Mouse (Mus musculus) forebrain, embryonic 13.5 days (tissue): ENCODE measurements around the gene Tgfbi. TPM values are rescaled to one million over a fixed set of nuclear protein-coding genes. Genes with fewer than 3 reads are reported as not detected.

Source experiments
- ATAC-seq: fragments of 200-750 bp; cut with Nextera tagmentation; 2 replicates; pipeline ENCODE4 v1.8.0; 2017
- H3K27ac ChIP-seq: fragments of 300-500 bp; sonication (generic); 2 replicates; pipeline ENCODE4 v1.5.1; 2015; ENCODE audit warnings: inconsistent platforms, mild to moderate bottlenecking, moderate library complexity
- H3K27me3 ChIP-seq: fragments of 300-500 bp; sonication (generic); 2 replicates; pipeline ENCODE4 v1.6.1; 2015; ENCODE audit warnings: mild to moderate bottlenecking, inconsistent platforms
- H3K36me3 ChIP-seq: fragments of 300-500 bp; sonication (generic); 2 replicates; pipeline ENCODE4 v1.6.1; 2015; ENCODE audit warnings: mild to moderate bottlenecking, inconsistent platforms; ENCODE audit not compliant: poor library complexity, severe bottlenecking
- H3K4me1 ChIP-seq: fragments of 300-500 bp; sonication (generic); 2 replicates; pipeline ENCODE4 v1.6.1; 2015; ENCODE audit warnings: inconsistent platforms
- H3K4me2 ChIP-seq: fragments of 300-500 bp; sonication (generic); 2 replicates; pipeline ENCODE4 v1.6.1; 2015; ENCODE audit warnings: inconsistent platforms, mild to moderate bottlenecking, moderate library complexity
- H3K4me3 ChIP-seq: fragments of 300-500 bp; sonication (generic); 2 replicates; pipeline ENCODE4 v1.5.1; 2015; ENCODE audit warnings: mild to moderate bottlenecking, inconsistent platforms
- H3K9ac ChIP-seq: fragments of 300-500 bp; sonication (generic); 2 replicates; pipeline ENCODE4 v1.6.1; 2015; ENCODE audit warnings: mild to moderate bottlenecking, inconsistent platforms
- H3K9me3 ChIP-seq: fragments of 300-500 bp; sonication (generic); replicated peaks from 2 replicates; pipeline ENCODE4 v1.6.1; 2016; ENCODE audit warnings: inconsistent platforms
- WGBS: fragments of 180-500 bp; shearing (Covaris S2); methylation state at CpG from one replicate; pipeline ENCODE4 v1.1.7; 2015; 5-methylcytosine and 5-hydroxymethylcytosine counted together
- polyA plus RNA-seq: library from polyadenylated mRNA; unstranded; fragments of >200 nt; fragmentation: Nextera tagmentation; extraction: Ambion mirVana; gene quantifications from 2 replicates; pipeline ENCODE4 v1.2.1, GENCODE M21; 2015

Tgfbi gene
- polyA plus RNA-seq, 1 experiment from 2014 or later: 4.8 TPM

DNA sequence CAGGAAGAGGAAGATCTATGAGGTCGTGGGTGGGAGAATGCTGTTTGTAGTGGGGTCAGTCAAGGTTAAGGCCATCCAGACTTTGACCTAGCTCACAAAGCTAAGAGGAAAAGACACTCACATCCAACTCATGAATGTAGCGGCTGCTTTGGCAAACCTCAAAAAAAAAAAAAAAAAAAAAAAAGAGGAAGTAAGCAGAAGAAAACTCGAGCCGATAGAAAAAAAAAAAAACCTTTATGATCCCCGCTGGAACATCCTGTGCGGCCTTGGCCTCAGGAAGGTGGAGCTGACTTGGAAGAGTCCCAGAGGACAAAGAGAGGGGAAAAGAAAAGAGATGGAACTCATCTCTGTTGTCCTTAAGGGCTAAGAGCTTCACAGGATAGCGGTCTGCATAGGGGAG, 7.1 kb downstream of the Tgfbi start:
- peaks cover 20% of the 10 kb centered on the region for H3K4me1 ChIP-seq
- H3K4me2 ChIP-seq: no peak overlapping the region
- no peaks in the 10 kb centered on the region for H3K36me3 ChIP-seq
- 82% methylated on average over 7 of the region's 7 CpGs for WGBS
- peaks cover 15% of the 10 kb centered on the region for H3K27me3 ChIP-seq
- no peaks in the 10 kb centered on the region for H3K9me3 ChIP-seq
- no peak for ATAC-seq
- no peak overlapping the region for H3K4me3 ChIP-seq
- no peak overlapping the region for H3K9ac ChIP-seq
- no peak overlapping the region for H3K27ac ChIP-seq

- Histone ChIP-seq H3K27me3 (peaks cover 12% of the 10 kb centered on the region), H3K36me3 (no peaks in the 10 kb centered on the region), H3K4me3 (no peak overlapping the region), H3K4me1 (peaks cover 20% of the 10 kb centered on the region), H3K4me2 (no peak overlapping the region), H3K9me3 (no peaks in the 10 kb centered on the region), H3K9ac (no peak overlapping the region), H3K27ac (no peak overlapping the region)
- 93% methylated on average over 2 of the region's 2 CpGs for WGBS
- no peak for ATAC-seq
Measured at GRCm38 (mm10) chr13:56617197-56617596, 7.9 kb downstream of the Tgfbi start.

DNA sequence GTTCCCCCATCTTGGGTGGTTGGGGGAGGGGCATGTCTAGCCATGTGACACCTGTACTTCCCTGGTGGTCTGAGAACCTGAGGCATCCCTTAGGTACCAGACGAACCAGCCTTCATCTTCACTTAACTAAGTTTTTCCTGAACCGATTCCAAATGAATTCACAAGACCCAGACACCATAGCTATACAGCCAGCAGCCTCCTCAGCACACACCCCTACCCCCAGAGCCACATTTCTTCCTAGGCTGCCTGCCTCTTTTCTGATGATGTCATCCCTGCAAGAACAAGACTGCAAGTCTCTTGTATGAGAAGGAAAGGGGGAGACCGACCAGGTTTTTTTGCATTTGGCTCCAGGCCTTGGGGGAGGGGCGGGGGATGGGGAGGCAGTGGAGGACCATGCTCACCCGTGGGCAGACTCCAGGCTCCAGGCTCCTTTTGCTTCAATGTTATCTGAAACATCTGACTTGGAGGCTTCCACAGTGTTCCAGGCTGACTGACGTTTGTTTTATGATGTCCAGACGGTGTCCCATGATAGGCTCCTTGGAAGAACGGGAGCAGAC, 13.0 kb downstream of the Tgfbi start:
- WGBS: 57% methylated on average over 8 of the region's 8 CpGs
- Histone ChIP-seq H3K27ac (no peak overlapping the region), H3K9me3 (no peaks in the 10 kb centered on the region), H3K27me3 (no peaks in the 10 kb centered on the region), H3K4me1 (peaks cover 9% of the 10 kb centered on the region), H3K4me2 (no peak overlapping the region), H3K4me3 (no peak overlapping the region), H3K36me3 (no peaks in the 10 kb centered on the region), H3K9ac (no peak overlapping the region)
- ATAC-seq: peak; percentile 43; the same call in 1 of the 2 replicates

- no peak overlapping the region for H3K4me3 ChIP-seq
- H3K27me3 ChIP-seq: no peaks in the 10 kb centered on the region
- 82% methylated on average over 6 of the region's 6 CpGs for WGBS
- H3K9me3 ChIP-seq: no peaks in the 10 kb centered on the region
- H3K27ac ChIP-seq: no peak overlapping the region
- no peak overlapping the region for H3K4me2 ChIP-seq
- ATAC-seq: no peak
- no peaks in the 10 kb centered on the region for H3K36me3 ChIP-seq
- no peak overlapping the region for H3K9ac ChIP-seq
- H3K4me1 ChIP-seq: peaks cover 12% of the 10 kb centered on the region
Measured at GRCm38 (mm10) chr13:56626524-56626923, 17.2 kb downstream of the Tgfbi start.

- no peak for ATAC-seq
- Histone ChIP-seq H3K27ac (no peak overlapping the region), H3K4me1 (0 out of 2 replicates have a peak, but pooled peaks cover 3% of the 10 kb centered on the region), H3K4me2 (no peak overlapping the region), H3K36me3 (no peaks in the 10 kb centered on the region), H3K9ac (no peak overlapping the region), H3K27me3 (no peaks in the 10 kb centered on the region), H3K4me3 (no peak overlapping the region), H3K9me3 (no peaks in the 10 kb centered on the region)
- 93% methylated on average over 4 of the region's 4 CpGs for WGBS
Measured at GRCm38 (mm10) chr13:56630081-56630480, 20.8 kb downstream of the Tgfbi start.

GRCm38 (mm10) chr13:56630552-56630951, 21.2 kb downstream of the Tgfbi start:
- Histone ChIP-seq H3K27ac (no peak overlapping the region), H3K9me3 (no peaks in the 10 kb centered on the region), H3K4me1 (0 out of 2 replicates have a peak, but pooled peaks cover 3% of the 10 kb centered on the region), H3K4me3 (no peak overlapping the region), H3K9ac (no peak overlapping the region), H3K36me3 (no peaks in the 10 kb centered on the region), H3K27me3 (no peaks in the 10 kb centered on the region), H3K4me2 (no peak overlapping the region)
- WGBS: 61% methylated on average over 6 of the region's 6 CpGs
- no peak for ATAC-seq

GRCm38 (mm10) chr13:56631332-56631731, 22.0 kb downstream of the Tgfbi start:
- WGBS: 96% methylated on average over 7 of the region's 7 CpGs
- Histone ChIP-seq H3K36me3 (no peaks in the 10 kb centered on the region), H3K4me2 (no peak overlapping the region), H3K9me3 (no peaks in the 10 kb centered on the region), H3K9ac (no peak overlapping the region), H3K27ac (no peak overlapping the region), H3K27me3 (no peaks in the 10 kb centered on the region), H3K4me3 (no peak overlapping the region), H3K4me1 (0 out of 2 replicates have a peak, but pooled peaks cover 3% of the 10 kb centered on the region)
- ATAC-seq: no peak

- ATAC-seq: no peak
- Histone ChIP-seq H3K27ac (peak overlapping the region; percentile 25; the same call in 1 of the 2 replicates), H3K4me2 (no peak overlapping the region), H3K27me3 (no peaks in the 10 kb centered on the region), H3K9me3 (no peaks in the 10 kb centered on the region), H3K9ac (no peak overlapping the region), H3K4me1 (no peaks in the 10 kb centered on the region), H3K4me3 (no peak overlapping the region), H3K36me3 (no peaks in the 10 kb centered on the region)
- 36% methylated on average over 7 of the region's 7 CpGs for WGBS
Measured at GRCm38 (mm10) chr13:56634139-56634615, 24.9 kb downstream of the Tgfbi start.

GRCm38 (mm10) chr13:56634920-56635319, 25.6 kb downstream of the Tgfbi start:
- no peak overlapping the region for H3K4me3 ChIP-seq
- no peak overlapping the region for H3K9ac ChIP-seq
- WGBS: 90% methylated on average over 7 of the region's 7 CpGs
- no peak overlapping the region for H3K4me2 ChIP-seq
- ATAC-seq: no peak
- H3K9me3 ChIP-seq: no peaks in the 10 kb centered on the region
- H3K36me3 ChIP-seq: no peaks in the 10 kb centered on the region
- H3K27me3 ChIP-seq: no peaks in the 10 kb centered on the region
- peak overlapping the region; percentile 25; the same call in 1 of the 2 replicates for H3K27ac ChIP-seq
- no peaks in the 10 kb centered on the region for H3K4me1 ChIP-seq

DNA sequence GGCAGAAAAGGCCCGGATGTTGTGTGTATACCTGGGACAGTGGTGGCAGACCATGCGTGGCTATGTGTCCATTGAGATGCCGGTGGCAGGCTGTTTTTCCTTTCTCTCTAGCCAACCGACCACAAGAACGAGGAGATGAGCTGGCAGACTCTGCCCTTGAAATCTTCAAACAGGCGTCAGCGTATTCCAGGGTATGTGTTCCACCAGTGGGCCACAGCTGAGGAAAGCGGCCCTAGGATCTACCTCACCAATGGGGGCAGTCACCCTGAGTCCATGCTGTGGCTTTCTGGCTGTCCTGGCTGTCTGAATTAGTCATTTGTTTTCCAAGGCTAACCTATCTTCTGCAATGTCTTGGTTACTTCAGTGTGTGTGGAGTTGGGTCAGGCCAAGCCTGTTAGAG, 27.7 kb downstream of the Tgfbi start:
- Histone ChIP-seq H3K4me2 (no peak overlapping the region), H3K27me3 (no peaks in the 10 kb centered on the region), H3K9me3 (no peaks in the 10 kb centered on the region), H3K4me1 (no peaks in the 10 kb centered on the region), H3K9ac (no peak overlapping the region), H3K4me3 (no peak overlapping the region), H3K27ac (no peak overlapping the region), H3K36me3 (no peaks in the 10 kb centered on the region)
- 91% methylated on average over 8 of the region's 8 CpGs for WGBS
- no peak for ATAC-seq

- Histone ChIP-seq H3K4me2 (no peak overlapping the region), H3K4me1 (no peaks in the 10 kb centered on the region), H3K9ac (no peak overlapping the region), H3K4me3 (no peak overlapping the region), H3K9me3 (no peaks in the 10 kb centered on the region), H3K36me3 (no peaks in the 10 kb centered on the region), H3K27ac (no peak overlapping the region), H3K27me3 (no peaks in the 10 kb centered on the region)
- no peak for ATAC-seq
- WGBS: 81% methylated on average over 2 of the region's 2 CpGs
Measured at GRCm38 (mm10) chr13:56641746-56642145, 32.4 kb downstream of the Tgfbi start.

- no peaks in the 10 kb centered on the region for H3K27me3 ChIP-seq
- no peak for ATAC-seq
- 0 out of 2 replicates have a peak, but pooled peaks cover 7% of the 10 kb centered on the region for H3K4me1 ChIP-seq
- H3K4me3 ChIP-seq: no peak overlapping the region
- no peaks in the 10 kb centered on the region for H3K36me3 ChIP-seq
- H3K27ac ChIP-seq: no peak overlapping the region
- 91% methylated on average over 3 of the region's 3 CpGs for WGBS
- H3K4me2 ChIP-seq: no peak overlapping the region
- H3K9ac ChIP-seq: no peak overlapping the region
- H3K9me3 ChIP-seq: no peaks in the 10 kb centered on the region
Measured at GRCm38 (mm10) chr13:56644031-56644430, 34.7 kb downstream of the Tgfbi start.

DNA sequence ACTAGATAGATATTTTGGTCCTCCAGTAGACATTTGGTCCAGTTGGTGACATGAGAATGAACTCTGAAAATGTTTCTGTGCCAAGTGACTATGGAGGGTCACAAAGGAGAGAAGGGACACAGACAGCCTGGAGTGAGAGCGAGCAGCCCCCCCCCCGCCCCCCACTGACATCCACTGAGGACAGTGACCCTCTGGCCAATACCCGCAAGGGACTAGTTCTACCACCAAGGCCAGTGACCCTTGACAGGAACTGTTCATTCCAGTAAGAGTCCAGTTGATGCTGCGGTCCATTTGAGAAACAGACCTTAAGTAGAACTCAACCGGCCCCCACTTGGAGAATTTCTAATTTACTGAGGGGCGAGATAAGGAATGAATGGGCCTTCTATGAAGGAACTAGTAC, 36.4 kb downstream of the Tgfbi start:
- H3K4me3 ChIP-seq: no peak overlapping the region
- no peak for ATAC-seq
- H3K9ac ChIP-seq: no peak overlapping the region
- no peak overlapping the region for H3K27ac ChIP-seq
- no peaks in the 10 kb centered on the region for H3K9me3 ChIP-seq
- H3K4me2 ChIP-seq: no peak overlapping the region
- H3K36me3 ChIP-seq: no peaks in the 10 kb centered on the region
- 88% methylated on average over 6 of the region's 6 CpGs for WGBS
- H3K27me3 ChIP-seq: no peaks in the 10 kb centered on the region
- 0 out of 2 replicates have a peak, but pooled peaks cover 7% of the 10 kb centered on the region for H3K4me1 ChIP-seq
